Mouse (Mus musculus) thymus, postnatal 4 days (tissue): Measurements from ENCODE around the gene Atpaf1.
A peak's percentile ranks its signal among the peaks of the same experiment; 100 is the strongest.

Experiments used
- DNase-seq: peaks from one replicate; pipeline ENCODE4 v3.0.0; 2021

Atpaf1 gene

GRCm38 (mm10) chr4:115784769-115785510 is at the start of gene Atpaf1:
TSS of gene Atpaf1 (plus strand) at chr4:115784812.
- DNase-seq, result peak; percentile 86

GRCm38 (mm10) chr4:115734867-115735266 is 49.7 kb upstream of the Atpaf1 start:
- no peak for DNase-seq

- DNase-seq, result peak; percentile 96
These were observed 47.0 kb upstream of the Atpaf1 start, which contains the start of gene Efcab14 for GRCm38 (mm10) chr4:115737551-115738041. TSS of gene Efcab14 (plus strand) at chr4:115737744.

DNA sequence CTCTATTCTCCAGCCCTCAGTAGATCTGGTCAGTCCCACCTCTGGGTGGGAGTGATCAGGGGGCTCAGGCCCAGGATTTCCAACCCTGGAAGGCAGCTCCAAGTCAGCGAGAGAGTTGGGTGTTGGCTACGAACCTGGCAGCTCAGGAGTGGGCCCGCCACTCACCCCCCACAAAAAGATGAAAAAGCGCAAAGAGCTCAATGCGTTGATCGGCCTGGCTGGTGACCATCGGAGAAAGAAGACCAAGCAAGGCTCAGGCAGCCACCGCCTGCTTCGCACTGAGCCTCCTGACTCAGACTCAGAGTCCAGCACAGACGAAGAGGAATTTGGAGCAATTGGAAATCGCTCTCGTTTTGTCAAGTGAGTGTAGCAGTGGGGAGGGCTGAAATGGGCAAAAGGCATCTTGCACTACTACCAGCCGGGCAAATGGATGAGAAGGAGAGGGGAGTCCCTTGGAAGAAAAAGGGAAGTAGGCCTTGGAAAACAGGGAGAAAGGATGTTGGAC is 46.1 kb upstream of the Atpaf1 start:
- no peak for DNase-seq

- no peak for DNase-seq
These were observed 42.0 kb upstream of the Atpaf1 start for GRCm38 (mm10) chr4:115742658-115743057.

DNA sequence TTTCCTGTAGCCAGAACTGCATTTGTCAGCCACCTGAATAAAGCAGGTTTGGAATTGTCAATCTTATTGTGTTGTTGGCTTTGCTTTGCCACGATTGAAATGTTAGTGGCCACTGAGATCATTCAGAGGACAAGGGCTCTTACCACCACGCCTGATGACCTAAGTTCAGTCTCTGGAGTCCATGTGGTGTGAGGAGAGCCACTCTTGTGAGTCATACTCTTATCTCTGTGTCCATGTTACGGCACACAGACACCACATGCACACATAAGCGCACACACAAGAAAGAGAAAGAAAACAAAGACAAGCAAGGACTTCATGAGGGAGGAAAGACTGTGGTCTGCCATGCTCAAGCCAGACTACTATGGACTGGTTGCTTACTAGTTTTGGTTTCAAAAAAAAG is 41.5 kb upstream of the Atpaf1 start:
- DNase-seq, result no peak

DNA sequence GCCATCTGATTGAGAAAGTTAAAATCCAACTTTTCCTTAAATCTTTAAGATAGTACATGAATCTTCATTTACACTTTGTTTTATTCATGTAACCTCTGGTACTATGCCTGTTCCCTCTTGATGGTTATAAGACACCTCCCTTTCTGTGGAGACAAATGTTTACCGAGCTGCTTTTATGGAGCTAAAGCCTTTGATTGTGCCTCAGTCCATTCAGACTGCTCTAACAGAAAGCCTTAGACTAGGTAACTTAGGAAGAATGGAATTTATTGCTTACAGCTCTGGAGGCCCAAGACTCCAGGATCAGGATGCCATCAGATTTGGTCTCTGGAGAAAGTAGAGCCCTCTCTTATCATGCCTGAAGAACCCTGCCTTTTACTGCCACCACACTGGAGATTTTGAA is 36.4 kb upstream of the Atpaf1 start:
- no peak for DNase-seq

DNA sequence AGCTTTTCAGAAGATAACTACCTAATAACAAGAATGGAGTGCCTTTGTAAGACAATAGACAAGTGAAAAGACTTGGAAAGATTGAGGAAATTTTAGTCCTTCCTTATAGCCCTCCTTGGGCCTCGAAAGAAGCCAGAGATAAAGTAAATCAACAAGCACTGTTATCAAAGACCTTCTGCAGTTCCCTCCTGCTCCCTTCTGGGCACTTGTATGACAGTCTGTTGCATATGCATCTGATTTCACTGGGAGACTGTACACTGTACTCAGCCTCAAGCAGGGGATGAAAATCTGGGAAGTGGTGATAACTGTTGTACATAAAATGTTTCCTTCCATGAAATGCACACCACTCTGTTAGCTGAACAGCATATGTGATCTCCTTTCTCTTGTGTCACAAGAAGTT is 35.3 kb upstream of the Atpaf1 start:
- no peak for DNase-seq

DNA sequence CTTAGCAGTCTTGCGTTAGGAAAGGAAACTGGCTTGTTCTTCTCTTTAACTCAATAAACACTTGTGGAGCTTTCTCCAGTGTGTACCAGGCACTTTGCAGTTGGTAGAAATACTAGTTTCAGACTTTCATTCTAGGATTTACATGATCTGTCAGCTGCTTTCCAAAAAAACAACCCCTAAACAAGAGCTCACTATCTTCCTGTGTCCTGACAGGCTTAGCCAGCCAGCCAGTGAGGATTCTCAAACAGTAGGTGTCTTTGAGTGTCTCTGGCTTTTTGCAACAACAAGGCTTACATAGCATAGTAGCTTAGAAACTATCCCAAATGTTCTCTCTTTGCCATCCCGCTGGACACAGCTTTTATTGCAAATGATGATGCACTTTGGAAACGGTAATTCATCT is 30.5 kb upstream of the Atpaf1 start:
- no peak for DNase-seq

DNA sequence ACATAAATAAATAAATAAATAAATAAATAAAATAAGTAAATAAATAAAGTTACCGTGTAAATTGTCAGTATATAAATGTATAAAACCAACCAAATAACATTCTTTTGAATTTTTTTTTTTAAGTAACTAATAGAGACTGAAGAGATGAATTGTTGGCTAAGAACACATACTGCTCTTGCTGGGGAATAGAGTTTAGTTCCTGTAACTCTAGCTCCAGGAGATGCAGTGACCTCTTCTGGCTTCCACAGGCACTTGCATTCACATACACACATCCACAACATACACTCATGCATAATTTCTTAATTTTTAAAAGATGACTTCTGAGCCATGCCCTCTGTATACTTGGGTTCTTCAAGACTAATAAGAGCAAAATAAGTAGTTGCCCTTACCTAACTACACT is 29.8 kb upstream of the Atpaf1 start:
- DNase-seq, result no peak

- no peak for DNase-seq
These were observed 23.4 kb upstream of the Atpaf1 start for GRCm38 (mm10) chr4:115761206-115761605.

- DNase-seq, result no peak
These were observed 20.0 kb upstream of the Atpaf1 start for GRCm38 (mm10) chr4:115764581-115764980.

DNA sequence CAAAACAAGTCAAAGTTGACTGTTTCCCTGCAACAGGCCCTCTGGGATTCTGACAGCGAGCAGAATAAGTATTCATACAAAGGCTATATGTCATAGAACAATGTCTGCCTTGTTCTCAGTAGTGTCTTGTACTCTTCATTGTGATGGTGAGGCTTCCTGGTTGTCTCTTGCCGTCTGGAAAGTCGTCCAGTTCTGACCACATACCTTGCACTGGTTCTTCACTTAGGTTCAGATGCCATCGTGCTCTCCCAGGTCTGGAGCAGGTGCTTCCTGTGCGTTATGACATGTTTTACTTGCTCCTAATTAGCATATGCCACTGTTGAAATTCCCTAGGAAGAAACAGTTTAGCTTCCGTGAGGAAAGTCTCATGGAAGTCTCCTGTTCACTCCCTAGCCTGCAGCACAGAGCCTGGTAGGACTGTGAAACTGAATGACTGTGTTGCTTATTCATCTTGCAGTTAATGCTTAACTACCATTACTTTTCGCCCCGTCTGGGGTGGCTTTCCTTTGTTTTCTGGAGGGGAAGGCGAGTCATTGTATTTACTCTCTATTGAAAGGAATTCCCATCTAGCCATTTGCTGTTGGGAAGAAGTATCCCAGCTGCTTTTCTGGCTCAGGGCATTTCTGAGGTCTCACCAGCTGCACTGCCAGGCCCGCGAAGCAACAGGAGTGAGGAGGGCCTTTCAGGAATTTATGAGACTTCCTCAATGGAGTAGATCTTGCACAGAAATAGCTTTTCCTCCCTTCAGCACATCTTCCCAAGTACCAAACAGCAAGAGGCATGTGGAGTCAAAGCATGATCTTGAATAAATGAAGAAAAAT is 16.8 kb upstream of the Atpaf1 start:
- DNase-seq, result no peak

- no peak for DNase-seq
These were observed 9.6 kb upstream of the Atpaf1 start for GRCm38 (mm10) chr4:115775056-115775455.

DNA sequence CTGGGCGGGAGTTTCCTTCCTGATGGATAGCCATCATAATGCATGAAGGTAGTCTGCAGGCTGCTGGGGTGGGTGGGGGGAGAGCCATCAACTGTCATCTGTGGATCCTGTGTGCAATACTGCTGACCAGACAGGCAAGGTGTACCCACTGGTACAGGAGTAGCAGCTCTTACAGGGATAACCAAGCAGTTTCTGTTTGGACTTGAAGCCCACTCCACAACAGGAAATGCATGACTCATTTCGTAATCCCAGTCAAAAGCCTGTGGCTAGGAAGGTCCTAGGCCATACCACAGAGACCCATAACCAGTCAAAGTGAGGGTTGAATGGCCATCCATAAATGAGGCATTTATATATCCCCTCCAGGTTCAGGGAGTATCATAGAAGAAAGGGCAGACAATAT is 7.0 kb upstream of the Atpaf1 start:
- no peak for DNase-seq

DNA sequence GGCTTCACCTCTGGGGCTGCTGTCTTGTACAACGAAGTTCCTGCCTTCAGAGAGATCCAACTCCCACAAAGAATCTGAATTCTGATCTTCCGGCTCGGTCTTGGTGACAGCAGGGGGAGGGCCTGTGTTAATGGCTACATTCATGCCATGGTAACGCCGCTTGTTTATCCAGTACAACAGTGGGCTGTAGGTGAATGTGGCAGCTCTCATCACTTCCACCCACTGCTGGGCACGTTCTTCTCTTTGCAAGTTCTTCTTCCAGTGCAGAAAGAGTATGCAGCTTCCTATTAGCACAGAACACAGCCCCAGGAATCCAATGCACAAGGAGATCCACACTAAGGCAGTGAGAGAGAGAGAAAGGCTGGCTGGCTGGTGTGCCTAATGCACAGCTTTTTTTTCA is 4.3 kb upstream of the Atpaf1 start:
- no peak for DNase-seq

- DNase-seq, result no peak
These were observed 3.7 kb upstream of the Atpaf1 start, which contains the start of gene Tex38 for GRCm38 (mm10) chr4:115780918-115781317. TSS of gene Tex38 (minus strand) at chr4:115781018.

- no peak for DNase-seq
These were observed 2.4 kb upstream of the Atpaf1 start for GRCm38 (mm10) chr4:115782026-115782805.

DNA sequence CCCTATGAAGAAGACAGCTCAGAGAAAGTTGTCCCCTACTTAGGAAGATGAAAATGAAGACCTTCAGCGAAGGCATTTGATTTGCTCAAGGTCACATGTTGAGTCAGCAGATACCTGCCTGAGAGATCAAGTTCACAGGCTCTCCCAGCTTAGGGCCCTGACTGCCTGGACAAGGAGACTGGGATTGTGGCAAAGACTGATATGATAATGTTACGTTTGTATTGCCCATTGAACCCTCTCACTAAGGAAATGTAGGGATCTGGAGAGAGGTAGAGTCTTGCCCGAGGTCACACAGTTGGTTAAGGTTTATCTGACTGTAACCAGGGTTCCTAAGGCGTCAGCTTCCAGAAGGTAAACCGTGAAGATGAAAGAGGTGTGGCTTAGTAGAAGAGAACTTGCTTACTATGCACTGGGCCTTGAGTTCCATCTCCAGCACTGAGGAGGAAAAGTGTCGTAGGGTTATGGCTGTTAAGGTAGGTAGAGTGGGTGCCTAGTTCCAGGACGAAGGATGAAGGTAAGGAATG is 961 bp downstream of the Atpaf1 start:
- no peak for DNase-seq

DNA sequence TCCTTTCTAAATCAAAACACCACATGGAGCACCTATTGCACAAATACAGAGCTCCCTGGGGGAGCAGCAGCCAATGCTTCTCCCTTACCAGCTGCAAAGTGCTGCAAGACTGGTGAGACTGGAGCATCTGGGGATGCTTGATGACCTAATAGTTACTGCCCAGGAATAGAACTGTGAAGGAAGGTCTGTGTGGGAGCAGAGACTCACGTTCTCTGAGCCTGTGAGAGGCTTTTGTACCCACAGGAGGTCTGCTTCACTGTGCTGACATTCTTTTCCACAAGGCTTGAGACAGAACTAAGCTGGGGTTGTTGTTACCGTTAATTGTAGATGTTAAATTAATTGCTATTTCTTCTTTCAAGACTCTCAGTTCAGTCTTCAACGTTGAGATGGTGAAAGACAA is 6.3 kb downstream of the Atpaf1 start:
- DNase-seq, result no peak

GRCm38 (mm10) chr4:115795360-115795759 is 10.7 kb downstream of the Atpaf1 start:
- no peak for DNase-seq

- no peak for DNase-seq
These were observed 15.4 kb downstream of the Atpaf1 start for GRCm38 (mm10) chr4:115799981-115800380.

DNA sequence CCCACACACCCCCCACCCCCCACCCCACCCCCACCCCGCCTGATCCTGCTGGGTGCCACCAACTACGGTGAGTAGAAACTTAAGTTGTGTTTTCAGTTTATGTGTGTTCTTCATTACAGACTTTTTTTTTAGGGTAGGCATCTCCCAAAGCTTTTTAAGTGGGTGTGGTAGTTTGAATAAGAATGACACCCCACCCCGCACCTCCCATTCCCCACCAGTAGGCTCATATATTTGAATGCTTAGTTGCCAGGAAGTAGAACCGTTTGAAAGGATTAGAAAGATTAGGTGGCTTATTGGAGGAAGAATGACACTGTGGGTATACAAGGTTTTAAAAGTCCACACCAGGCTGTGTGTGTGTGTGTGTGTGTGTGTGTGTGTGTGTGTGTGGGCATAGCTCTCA is 27.7 kb downstream of the Atpaf1 start:
- DNase-seq, result no peak
